Mouse (Mus musculus) mouse trophoblast stem cell (cell line): ENCODE measurements around the gene Atp5j2.

Source experiments
- in situ Hi-C, 2 experiments: fragments of 300-500 bp; cut with MseI, MboI; formaldehyde crosslinking; loops; 2 replicates in 1 of 2; 3 replicates in 1 of 2; pipeline ENCODE4 v1.15.1; 2025

Gene Atp5j2

DNA sequence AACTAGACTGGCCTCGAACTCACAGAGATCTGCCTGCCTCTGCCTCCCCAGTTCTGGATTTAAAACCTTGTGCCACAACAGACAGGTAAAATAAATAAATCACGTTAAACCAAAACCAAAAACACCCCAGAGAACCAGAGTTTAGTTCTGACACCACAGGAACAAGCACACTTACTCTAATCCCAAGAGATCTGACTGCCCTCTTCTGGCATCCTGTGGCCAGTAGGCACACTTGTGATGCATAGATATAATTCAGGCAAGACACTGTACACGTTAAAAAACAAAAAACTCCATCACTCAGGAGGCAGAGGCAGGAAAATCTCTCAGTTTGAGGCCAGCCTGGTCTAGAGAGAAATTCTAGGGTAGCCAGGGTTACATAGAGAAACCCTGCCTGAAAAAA, 10.6 kb upstream of the Atp5j2 start:
- in situ Hi-C loops, result no loop called here

DNA sequence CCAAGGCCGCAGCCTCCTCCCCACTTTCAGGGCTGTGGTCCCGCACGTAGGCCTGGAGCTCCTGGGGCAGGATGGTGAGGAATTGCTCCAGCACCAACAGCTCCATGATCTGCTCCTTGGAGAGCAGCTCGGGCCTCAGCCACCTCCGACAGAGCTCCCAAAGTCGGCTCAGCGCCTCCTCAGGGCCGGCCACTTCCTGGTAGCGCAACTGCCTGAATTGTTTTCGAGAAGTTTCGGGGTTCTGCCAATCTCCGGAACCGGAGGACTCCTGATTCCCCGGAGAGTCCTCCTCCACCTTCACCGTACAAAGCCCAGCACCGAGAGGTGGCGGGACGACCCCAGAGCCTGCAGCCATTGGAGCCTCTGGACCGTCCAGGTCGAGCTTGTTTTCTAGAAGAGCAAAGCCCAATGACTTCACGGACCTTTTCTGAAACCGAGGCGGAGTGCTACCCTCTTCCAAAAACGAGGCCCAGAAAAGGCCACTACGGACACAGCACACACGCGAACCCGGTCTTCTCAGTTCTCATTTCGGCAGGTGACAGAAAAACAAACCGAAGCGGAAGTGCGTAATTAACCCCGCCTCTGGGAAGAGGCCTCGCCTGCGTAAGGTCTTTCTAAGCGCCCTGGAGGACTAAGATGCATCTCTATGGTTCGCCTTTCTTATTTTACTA, 9.6 kb upstream of the Atp5j2 start, which contains the start of gene Zkscan14:
Gene Zkscan14, minus strand, starts transcription at position 548 of the 671 bp plus-strand sequence.
- in situ Hi-C loops, result no loop called here

GRCm38 (mm10) chr5:145200387-145200786, 8.5 kb upstream of the Atp5j2 start:
- in situ Hi-C loops, result no loop called here

- in situ Hi-C loops, result no loop called here
Observed at GRCm38 (mm10) chr5:145190875-145191798, 725 bp downstream of the Atp5j2 start.

GRCm38 (mm10) chr5:145190373-145190772, 1.5 kb downstream of the Atp5j2 start:
- in situ Hi-C loops, result no loop called here

- in situ Hi-C loops, result no loop called here
Observed at GRCm38 (mm10) chr5:145189416-145189815, 2.4 kb downstream of the Atp5j2 start.

DNA sequence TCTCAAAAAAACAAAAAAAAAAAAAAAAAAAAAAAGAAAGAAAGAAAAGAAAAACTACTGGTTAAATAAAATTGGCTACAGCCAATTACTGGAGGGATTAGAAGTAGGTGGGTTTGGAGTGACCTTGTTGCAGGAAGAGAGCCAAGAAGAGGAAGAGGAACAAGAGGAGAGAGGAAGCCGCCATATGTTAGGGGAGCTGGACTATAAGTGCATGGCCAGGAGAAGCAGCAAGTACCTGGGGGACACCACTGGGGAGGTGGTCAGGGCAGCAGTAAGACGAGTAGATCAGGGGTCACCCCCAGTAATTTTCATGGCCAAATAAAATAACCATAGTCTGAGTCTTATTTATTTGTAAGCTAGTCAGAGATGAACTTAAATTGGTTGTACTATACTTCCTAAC, 6.6 kb downstream of the Atp5j2 start:
- in situ Hi-C loops, result no loop called here

DNA sequence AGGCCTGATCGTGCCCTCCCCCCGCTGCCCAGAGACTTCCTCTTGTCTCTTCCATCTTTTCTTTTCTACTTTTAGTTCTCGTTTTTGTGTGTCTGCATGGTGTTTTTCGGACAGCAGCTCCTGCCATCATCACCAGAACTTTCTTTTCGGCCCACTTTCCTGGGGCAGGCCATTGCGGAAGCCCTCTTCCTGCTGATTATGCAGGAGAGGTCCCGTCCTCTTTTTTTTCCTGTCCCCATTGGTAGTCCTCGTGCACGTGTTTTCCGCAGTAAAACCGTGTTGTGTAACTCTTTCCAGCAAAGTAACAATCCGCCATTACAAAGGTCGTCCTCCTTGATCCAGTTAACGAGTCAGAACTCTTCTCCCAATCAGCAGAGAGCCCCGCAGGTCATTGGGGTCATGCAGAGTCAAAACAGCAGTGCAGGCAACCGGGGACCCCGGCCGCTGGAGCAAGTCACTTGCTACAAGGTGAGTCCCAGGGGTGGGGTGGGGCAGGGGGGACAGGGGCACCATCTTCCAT, 13.3 kb downstream of the Atp5j2 start:
- in situ Hi-C loops, result no loop called here

DNA sequence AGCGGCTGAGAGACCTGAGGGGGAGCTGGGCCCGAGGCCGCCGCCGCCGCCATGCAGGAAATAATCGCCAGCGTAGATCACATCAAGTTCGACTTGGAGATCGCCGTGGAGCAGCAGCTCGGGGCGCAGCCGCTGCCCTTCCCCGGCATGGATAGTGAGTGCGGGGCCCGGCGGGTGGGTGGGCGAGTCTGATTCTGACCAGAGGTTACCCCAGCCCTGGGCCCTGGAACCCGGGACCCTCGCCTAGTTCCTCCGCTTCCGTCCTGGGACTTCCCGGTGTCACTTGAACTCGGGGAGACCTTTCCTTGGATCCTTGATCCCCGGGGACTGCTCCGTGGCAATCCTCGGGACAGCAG, 24.6 kb downstream of the Atp5j2 start:
- in situ Hi-C loops, result no loop called here

DNA sequence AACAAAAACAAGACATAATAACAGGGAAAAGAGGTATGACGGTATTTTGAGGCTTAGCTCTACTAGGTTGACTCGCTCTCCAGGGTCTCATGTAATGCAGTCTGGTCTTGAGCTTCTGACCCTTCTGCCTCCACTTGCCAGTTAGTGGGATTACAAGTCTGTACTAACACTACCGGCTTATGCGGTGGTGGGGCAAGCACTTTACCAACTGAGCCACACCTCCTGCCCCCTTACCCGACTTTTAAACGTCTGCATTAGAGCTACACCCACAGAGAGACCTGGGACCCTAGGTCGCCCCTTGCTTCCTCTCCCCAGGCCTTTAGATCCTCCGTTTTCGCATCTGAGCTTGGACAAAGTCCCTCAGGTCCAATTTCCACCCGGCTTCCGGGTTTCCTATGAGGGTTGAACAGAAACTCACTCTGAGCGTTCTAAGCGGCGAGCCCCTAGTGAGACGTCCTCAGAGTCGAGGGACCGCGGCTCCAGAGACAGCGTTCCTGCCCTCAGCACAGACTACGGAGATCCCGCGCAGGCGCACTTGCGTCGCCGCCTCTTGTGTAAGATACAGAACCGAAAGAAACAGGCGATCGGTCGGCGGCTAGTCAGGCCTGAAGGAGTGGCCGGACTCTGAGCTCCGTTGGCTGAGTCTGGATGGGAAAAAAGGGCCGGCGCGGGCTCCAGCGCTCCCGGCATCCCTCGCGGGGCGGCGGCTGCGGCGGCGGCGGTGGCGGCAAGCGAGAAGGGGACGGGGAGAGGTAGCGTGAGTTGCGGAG, 25.1 kb downstream of the Atp5j2 start, which contains the start of the genes Ptcd1 and Cpsf4:
Gene Ptcd1, minus strand, starts transcription at position 573 of the 770 bp plus-strand sequence.
Gene Cpsf4, plus strand, starts transcription at position 678 of the 770 bp plus-strand sequence.
- in situ Hi-C loops, result no loop called here

- in situ Hi-C loops, result no loop called here
Observed at GRCm38 (mm10) chr5:145165184-145165583, 26.7 kb downstream of the Atp5j2 start.

DNA sequence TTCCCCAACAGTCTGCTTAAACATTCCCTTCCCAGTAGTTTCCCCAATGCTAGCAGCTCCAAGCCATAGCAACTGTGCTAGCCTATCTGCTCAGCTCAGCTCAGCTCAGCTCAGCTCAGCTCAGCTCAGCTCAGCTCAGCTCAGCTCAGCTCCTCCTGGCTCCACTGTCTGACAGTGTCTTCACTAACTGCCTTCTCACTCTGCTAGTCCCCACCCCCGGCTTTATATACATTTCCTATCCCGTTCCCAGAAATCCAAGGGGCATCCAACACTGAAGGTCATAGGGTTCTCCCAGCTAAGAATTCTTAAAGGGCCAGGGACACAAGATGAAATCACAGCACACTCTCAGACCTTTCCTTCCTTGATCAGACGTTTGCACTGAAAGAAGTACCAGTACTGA, 27.2 kb downstream of the Atp5j2 start:
- in situ Hi-C loops, result no loop called here

GRCm38 (mm10) chr5:145161361-145161760, 30.5 kb downstream of the Atp5j2 start:
- in situ Hi-C loops, result no loop called here

GRCm38 (mm10) chr5:145152690-145153089, 39.2 kb downstream of the Atp5j2 start:
- in situ Hi-C loops, result no loop called here

DNA sequence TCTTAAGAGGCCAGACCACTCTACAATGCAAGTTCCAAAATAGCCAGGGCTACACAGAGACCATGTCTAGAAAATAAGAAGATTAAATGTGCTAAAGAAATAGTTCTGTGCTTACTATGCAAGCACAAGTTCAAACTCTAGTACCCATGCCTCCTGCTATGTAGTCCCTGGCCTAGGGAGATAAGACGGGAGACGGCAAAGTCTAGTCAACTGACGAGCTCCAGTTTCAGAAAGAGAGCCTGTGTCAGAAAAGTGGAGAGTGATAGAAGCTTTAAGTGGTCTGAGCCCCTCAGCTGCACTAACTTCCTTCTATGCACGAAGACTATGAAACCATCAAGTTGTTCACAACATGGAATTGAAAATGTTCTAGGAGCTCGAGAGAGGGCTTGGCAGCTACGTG, 42.6 kb downstream of the Atp5j2 start:
- in situ Hi-C loops, result no loop called here

DNA sequence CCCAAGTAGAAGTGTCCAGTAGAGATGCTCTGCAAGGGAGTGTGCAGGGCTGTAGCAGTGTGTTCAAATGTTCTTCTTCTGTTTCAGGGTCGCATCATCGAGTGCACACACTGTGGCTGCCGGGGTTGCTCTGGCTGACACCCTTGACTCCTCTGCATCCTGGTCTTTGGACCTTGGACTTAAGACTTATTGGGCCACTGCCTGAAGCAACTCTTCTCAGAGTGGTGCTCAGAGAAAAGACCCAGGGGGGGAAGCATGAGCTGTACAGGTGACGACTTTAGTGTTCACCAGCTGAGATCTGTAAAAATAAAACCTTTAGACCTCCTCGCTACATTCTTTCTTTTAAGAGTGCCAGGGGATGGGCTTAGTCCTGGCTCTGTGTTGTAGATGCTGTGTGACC, 44.1 kb downstream of the Atp5j2 start:
- in situ Hi-C loops, result no loop called here

DNA sequence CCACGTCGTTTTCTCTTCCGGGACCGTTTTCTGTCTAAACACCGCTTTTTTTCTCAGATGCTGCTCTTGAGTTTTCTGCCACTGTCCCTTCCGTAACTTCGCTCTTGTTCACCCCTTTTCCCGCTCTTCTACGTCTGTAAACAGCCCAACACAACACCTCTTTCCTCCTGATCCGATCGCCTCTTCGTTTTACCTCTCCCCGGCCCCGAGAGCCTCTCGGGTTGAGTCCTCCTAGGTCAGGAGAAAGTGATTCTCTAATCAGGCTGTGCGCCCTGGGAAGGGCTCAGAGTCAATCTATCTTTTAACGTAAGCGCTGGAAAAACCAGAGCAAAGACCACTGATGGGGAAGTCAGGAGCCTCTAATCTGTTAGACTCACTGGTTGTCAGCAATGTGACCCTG, 51.3 kb downstream of the Atp5j2 start:
- in situ Hi-C loops, result no loop called here

GRCm38 (mm10) chr5:145139571-145140519, 52.0 kb downstream of the Atp5j2 start, which contains the start of the genes Pdap1 and Bud31:
Pdap1 (minus strand) TSS chr5:145140238.
Bud31 (plus strand) TSS chr5:145140362.
- in situ Hi-C loops, result no loop called here

- in situ Hi-C loops, result no loop called here
Observed at GRCm38 (mm10) chr5:145138836-145139235, 53.0 kb downstream of the Atp5j2 start.
